Mouse (Mus musculus): ENCODE results near the gene Erc2.

DNA sequence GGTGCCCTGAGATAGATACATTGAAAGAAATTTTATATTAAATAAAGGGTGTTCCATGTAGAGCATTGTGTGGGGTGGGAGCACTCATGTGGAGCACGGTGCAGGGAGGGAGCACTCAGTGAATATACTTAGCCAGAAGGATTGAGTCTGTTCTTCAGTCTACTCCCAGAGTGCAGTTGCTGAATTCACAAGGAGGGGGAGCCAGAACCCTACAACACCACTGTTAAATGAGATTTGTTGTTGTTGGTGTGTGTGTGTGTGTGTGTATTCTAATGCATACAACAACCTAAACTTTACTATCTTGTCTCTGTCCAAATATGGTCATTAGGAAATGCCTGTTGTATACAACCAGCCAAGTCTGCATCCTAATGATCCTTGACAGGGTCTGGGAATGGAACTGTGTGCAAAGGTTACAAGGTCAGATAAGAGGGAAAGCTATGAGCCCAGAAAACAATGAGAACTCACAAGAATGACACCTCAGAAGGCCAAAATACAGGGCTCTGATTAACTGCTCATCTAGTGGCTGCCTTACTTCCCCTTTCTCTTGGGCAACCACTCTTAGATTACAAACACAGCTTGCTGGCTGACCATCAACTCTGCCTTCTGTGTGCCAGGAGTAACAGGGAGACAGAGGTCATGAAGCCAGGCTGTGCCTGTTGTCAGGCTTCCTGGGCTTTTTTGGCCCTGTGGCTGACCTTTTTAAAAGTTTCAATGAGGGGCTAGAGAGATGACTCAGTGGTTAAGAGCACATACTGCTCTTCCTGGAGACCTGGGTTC lies 661.3 kb downstream of the Erc2 start:
- TF ChIP-seq POLR2A (IDR thresholded peaks at IDR 0.05; ENCODE audit: insufficient read length, low read depth) (no peak), E2F4 (IDR thresholded peaks at IDR 0.05; ENCODE audit: insufficient read depth) (no peak), TCF3 (IDR thresholded peaks at IDR 0.05; ENCODE audit: insufficient read length, low read depth) (no peak), SRF (IDR thresholded peaks at IDR 0.05; ENCODE audit: control insufficient read depth, insufficient read length, low read depth) (no peak)
